Mouse (Mus musculus): Measurements from ENCODE around the gene Tet2. TPM values are rescaled to one million over a fixed set of nuclear protein-coding genes. Genes with fewer than 3 reads are reported as not detected.

Tet2 gene
- polyA plus RNA-seq, 1 experiment from 2014 or later: 20.0 TPM

DNA sequence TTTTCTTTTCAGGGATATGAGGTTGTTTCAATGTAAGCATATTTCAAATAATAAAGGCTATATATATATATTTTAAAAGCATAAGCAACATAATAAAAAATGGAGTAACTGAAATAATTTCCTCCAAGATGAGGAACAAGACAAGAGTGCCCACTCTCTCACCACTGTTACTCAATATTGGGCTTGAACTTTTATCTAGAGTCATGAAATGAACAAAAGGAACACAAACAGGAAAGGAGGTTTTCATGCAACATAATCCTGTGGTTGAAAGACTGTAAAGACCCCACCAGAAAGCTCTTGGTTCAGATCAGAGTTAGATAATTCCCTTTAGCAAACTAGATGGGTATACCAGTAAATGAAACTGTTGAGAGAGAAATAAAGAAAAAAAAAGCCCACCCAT is 121.9 kb downstream of the Tet2 start:
- no peaks in the 10 kb centered on the region for H3K27me3 ChIP-seq (ENCODE audit: control insufficient read depth, insufficient read depth, low read length)
- no peak overlapping the region for H3K4me2 ChIP-seq (ENCODE audit: low read length)
- H3K36me3 ChIP-seq (ENCODE audit: control insufficient read depth, insufficient read depth, low read length): no peaks in the 10 kb centered on the region
- ATAC-seq (ENCODE audit: insufficient number of reproducible peaks, insufficient read depth, low FRiP score, low read depth): no peak
- no peak overlapping the region for H3K27ac ChIP-seq (replicated peaks in 1 of 2; ENCODE audit: control insufficient read depth in 1 of 2, insufficient read depth in 1 of 2, low read depth in 2 of 2, low read length in 2 of 2)
- H3K4me1 ChIP-seq (ENCODE audit: control insufficient read depth in 2 of 2, insufficient read depth in 2 of 2, low read length in 2 of 2): no peaks in the 10 kb centered on the region
- H3K4me3 ChIP-seq (ENCODE audit: control insufficient read depth in 1 of 2, insufficient read depth in 1 of 2, low read depth in 1 of 2, low read length in 2 of 2): no peak overlapping the region
- no peaks in the 10 kb centered on the region for H3K9me3 ChIP-seq (ENCODE audit: control insufficient read depth, low read length)
- H3K9ac ChIP-seq (ENCODE audit: low read length): no peak overlapping the region

DNA sequence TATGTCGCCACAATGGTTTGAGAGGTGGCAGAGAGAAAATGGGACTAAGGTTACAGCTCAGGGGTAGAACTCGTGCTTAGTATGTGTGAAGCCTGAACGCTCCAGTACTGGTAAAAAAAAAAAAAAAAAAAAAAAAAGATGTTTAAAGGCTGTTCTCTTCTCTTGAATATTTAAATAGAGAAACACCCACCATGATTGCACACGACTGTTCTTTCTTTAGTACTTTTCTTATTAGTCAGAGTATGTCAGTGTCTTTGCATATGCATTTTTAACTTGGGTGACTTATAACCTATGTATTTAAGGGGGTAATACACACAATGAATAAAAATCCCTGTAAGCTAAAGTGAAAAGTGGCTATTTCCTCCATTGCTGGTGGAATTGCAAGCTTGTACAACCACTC is 130.2 kb downstream of the Tet2 start:
- no peak overlapping the region for H3K9ac ChIP-seq (ENCODE audit: low read length)
- no peaks in the 10 kb centered on the region for H3K4me1 ChIP-seq (ENCODE audit: control insufficient read depth in 2 of 2, insufficient read depth in 2 of 2, low read length in 2 of 2)
- ATAC-seq (ENCODE audit: insufficient number of reproducible peaks, insufficient read depth, low FRiP score, low read depth): no peak
- H3K4me2 ChIP-seq (ENCODE audit: low read length): no peak overlapping the region
- 80% methylated on average over 4 of the region's 4 CpGs for WGBS
- H3K4me3 ChIP-seq (ENCODE audit: control insufficient read depth in 1 of 2, insufficient read depth in 1 of 2, low read depth in 1 of 2, low read length in 2 of 2): no peak overlapping the region
- no peak overlapping the region for H3K27ac ChIP-seq (replicated peaks in 1 of 2; ENCODE audit: control insufficient read depth in 1 of 2, insufficient read depth in 1 of 2, low read depth in 2 of 2, low read length in 2 of 2)
- H3K36me3 ChIP-seq (ENCODE audit: control insufficient read depth, insufficient read depth, low read length): no peaks in the 10 kb centered on the region
- no peaks in the 10 kb centered on the region for H3K9me3 ChIP-seq (ENCODE audit: control insufficient read depth, low read length)
- no peaks in the 10 kb centered on the region for H3K27me3 ChIP-seq (ENCODE audit: control insufficient read depth, insufficient read depth, low read length)

Small RNA genes within 50 kb of the gene (microRNA-seq; reads per million reads assigned to microRNA genes)
- gene Gm25042: not detected

Other genes with a start within 250 kb of the Tet2 start
- gene Ppa2, start 235.0 kb downstream of the Tet2 start, polyA plus RNA-seq (2014; fragmentation: Nextera tagmentation; extraction: Ambion mirVana): 134 and 145 TPM in 2 replicates

Measured in heart, embryonic 14.5 days (tissue).